Mouse (Mus musculus) CH12F3 (cell line): Measurements from ENCODE around the gene Fkbpl.

Experiments used
- in situ Hi-C: fragments of 300-500 bp; cut with MboI; formaldehyde crosslinking; loops from 2 replicates; pipeline ENCODE4 v1.14.3; 2020; ENCODE audit warnings: low sequenced_read_pairs

Gene Fkbpl

DNA sequence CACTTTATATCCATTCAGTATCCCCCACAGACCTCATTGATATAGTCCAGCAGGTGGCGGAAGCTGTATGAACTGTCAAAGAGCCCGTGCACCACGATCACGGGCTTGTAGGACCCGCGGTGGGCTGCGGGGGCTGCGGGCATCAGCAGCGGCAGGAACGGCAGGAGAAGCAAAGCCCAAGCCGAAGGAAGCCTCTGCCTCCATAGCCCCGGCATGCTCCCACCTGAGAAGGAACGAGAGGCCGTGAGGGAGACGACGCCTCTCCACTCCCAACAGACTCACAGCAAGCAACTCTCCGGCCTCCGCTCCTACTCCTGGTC, 17.8 kb upstream of the Fkbpl start:
- in situ Hi-C loops = loop anchor here (10.0 kb wide), 1 partner anchor 192 kb away; no protein-coding TSS in a partner anchor

DNA sequence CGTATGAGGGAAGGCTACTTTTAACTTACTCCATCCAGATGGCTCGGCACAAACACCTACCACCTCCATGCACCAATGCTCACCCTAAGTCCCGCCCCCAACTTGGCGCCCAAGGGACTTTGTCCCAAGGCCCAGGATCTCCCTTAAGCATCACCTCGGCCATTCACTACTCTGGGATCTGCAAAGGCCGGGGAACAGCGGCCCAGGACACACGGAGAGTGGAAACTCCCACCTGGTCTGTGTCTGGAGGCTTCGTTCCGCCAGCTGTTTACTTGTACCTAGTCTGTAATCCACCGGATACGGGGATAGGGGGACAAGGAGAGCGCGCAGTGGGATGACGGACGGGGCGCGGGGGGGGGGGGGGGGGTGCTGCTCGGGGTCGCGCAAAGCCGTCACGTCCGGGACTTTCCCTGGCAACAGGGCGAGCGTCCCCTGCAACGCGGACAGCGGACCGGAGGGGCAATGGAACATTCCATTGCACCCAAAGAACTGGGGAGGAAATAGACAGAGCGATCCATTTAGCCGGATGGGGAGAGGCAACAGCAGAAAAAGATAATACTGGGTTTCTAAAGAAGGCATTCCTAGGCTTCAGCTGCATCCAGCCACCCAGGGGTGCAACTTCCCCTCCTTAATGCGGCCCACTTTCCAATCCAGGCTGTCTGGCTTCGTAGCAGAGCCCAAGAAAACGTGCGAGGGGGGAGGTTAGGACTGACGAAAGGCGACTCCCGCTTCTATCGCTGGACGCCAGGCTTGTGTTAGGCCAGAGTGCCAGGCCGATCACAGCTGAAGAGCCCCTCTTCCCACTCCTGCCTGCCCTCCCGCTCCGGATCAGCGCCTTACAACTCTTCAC, 17.2 kb upstream of the Fkbpl start:
- in situ Hi-C loops = loop anchor here (10.0 kb wide), 1 partner anchor 193 kb away; no protein-coding TSS in a partner anchor

DNA sequence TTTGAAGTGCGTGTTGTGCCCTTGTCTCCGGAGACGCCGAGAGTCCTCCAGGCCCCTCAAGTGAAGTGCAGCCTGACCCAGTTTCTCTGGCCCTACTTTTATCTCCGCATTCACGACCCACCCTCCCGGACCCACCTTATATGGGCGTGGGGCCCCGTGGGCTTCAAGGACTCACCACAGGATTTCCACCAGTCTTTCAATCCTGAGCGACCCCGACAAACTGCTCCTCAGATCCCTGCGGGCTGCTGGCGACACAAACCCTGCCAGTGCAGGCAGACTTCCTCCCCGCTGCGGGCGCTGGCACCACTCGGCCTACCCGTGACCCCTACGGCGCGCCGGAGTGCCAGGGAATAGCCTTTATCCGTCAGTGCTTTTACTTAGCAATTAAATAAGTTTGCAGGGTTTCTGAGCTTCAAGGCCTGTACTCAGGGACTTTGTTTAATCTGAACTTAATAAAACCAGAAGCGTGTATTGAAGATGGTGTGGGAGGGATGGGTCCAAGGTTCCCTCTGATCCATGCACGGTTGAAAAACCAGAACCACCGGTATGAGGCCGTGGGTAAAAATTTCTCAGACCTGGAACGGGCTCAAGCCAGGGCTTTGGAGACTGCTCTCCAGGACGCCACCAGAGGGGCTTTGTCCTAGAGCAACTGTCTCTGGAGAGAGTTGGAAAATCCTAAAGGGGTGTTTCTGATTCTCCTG, 16.5 kb upstream of the Fkbpl start, which contains the start of gene Ppt2:
Ppt2 (minus strand) TSS at position 568 of the 701 bp plus-strand sequence.
- in situ Hi-C loops = loop anchor here (10.0 kb wide), 1 partner anchor 193 kb away; no protein-coding TSS in a partner anchor

DNA sequence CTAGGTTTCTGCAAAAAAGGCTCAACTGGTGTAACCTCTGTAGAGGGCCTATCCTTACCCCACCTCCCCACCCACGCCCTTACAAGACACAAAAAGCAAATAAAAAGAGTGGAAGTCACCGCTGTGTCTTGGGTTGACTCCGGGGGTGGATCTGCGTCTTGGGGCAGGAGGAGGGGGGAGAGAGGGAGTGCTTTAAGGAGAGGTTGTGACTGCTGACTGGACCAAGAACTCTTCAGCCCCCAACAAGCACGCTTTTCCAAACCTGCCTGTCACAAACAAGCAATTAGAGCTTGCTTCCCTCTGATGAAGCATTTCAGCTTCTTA, 16.0 kb upstream of the Fkbpl start:
- in situ Hi-C loops = loop anchor here (10.0 kb wide), 1 partner anchor 194 kb away; no protein-coding TSS in a partner anchor

DNA sequence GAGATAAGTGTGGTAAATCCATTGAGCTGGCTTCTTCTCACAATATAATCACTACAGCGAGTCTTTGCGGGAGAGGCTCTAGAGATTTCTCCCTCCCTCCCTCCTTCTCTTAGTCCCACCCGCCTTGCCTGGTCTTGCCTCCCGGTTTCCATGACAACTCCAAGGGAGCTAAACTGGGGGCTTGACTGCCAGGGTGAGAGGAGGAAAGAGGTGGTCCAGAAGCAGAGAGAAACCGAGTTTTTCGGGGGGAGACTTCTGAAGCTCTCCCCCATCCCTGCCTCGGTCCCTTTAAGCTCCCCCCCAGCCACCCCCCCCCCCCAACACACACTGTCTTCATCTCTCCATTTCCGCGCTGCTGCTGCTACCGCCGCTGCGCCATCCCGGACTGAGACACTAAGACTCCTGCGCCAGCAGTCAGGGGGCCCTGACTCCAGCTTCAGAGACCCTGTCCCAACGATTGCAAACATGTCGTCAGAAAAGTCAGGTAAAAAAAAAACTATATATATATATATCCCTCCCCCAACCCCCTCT, 15.3 kb upstream of the Fkbpl start, which contains the start of gene Prrt1:
Prrt1 (plus strand) TSS at position 313 of the 531 bp plus-strand sequence.
- in situ Hi-C loops = loop anchor here (10.0 kb wide), 1 partner anchor 194 kb away; no protein-coding TSS in a partner anchor

DNA sequence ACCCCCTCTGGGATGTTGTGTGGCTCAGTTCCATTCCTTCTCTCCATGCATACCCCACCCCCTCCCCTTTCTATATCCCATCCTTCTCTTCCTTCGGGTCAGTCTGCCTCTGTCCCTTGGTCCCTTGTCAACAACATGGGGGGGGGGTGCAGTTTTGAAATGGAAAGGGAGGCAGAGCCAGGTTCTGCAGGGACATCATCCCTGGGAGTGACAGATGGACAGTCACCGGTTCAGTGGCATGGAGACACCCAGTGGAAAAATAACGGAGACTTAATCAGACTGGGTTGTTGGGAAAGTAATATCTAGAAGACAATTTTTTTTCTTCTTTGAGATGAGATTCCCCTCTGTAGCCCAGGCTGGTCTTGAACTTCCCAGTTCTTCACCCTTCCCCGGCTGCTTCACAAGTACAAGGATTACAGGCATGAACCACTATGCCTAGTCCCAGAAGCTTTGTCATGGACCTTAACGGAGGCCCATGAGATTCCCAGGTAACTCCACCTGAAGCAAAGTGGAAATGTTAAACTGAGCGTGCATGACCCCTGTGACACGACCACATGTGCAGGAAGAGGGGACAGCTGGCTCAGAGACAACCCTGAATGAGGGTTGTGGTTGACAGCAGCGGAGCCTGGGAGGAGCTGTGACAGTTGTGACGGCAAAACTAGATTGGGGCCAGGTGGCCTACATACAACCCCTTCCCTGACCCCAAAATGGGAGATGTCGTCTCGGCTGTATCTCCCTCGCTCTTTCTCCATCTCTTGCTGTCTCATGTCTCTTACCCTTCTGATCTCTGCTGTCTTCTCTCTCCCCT, 14.6 kb upstream of the Fkbpl start:
- in situ Hi-C loops = loop anchor here (10.0 kb wide), 1 partner anchor 195 kb away; no protein-coding TSS in a partner anchor

DNA sequence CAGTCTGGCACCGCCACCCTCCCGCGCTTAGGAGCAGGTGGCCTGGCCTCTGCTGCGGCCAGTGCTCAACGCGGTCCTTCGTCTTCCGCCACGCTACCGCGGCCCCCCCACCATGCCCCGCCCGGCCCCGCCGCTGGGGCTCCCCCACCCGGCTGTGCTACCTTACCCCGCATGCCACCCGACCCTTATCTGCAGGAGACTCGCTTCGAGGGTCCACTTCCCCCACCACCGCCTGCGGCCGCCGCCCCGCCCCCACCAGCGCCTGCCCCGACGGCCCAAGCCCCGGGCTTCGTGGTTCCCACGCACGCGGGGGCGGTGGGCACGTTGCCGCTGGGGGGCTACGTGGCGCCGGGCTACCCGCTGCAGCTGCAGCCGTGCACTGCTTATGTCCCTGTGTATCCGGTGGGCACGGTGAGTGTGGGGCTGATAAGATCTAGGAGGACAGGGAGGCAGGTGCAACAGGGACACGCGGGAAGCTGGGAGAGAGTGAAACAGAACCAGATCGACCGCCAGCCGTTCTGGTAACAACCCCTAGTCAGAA, 13.7 kb upstream of the Fkbpl start:
- in situ Hi-C loops = no loop called here

DNA sequence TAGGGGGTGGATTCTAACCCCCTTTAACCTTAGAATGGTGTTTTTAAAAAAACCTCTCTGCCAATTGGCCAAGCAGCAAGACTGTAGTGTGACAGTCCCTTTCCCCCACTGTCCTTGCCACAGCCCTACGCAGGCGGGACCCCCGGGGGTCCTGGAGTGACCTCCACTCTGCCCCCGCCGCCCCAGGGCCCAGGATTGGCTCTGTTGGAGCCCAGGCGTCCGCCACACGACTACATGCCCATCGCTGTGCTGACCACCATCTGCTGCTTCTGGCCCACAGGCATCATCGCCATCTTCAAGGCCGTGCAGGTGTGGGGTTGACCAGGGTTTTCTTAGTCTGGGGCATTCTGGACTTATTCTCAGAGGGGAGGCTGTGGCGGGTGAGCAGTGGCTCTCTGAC, 12.9 kb upstream of the Fkbpl start:
- in situ Hi-C loops = no loop called here

DNA sequence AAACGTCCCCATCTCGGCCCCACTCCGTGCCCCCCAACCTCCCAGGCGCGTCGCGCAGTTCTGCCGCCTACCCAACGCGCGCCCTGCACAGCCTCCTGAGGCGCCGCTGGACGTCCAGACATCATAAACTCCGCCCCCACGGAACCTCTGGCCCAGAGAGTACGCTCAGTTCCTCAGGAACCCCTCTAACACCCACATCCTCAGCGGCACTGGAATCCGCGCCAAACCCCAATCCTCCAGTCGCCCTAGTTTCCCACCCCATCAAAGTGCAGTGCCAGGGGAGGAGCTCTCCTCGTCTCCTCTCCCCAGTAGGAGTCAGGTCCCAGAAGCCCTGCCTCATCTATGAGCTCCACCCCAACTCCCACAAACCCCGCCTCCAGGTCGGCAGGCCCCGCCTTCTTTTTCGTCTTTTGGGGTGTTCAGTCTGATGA, 12.3 kb upstream of the Fkbpl start:
- in situ Hi-C loops = no loop called here

DNA sequence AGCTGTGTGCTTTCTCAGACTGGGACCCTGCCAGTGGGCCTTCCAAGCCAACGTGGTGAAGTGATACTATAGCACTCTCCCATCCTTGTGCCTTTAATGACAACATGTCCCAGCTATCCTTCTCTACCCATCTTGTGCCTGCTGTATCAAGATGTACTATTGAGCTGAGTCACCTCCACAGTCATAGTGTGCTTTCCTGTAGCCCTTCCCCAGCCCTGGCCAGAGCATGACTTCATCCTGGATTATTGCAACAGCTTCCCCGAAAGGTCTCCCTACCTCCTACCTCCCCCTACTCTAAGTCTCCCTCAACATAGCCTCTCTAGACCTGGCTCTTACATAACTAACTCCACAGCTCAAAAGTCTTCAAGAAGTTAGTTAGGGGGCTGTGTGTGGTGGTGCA, 8.9 kb upstream of the Fkbpl start:
- in situ Hi-C loops = no loop called here

DNA sequence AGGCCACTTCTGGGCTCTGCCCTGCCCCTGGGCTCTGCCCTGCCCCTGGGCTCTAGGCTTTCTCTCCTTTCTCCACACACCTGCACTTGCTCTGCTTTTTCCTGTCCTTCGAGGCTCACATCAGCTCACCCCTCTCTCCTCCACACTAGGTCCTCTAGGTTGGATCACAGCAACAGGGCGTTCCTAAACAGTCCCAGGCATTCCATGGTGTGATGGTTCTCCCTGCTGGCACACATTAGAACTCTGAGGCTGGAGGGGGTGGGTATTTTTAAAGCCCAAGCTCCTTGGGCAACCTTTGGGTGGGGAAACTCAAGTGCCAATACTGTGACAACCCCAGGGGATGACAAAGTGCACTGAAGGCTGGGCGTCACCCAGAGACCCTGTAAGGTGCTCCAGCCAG, 7.1 kb upstream of the Fkbpl start:
- in situ Hi-C loops = no loop called here

DNA sequence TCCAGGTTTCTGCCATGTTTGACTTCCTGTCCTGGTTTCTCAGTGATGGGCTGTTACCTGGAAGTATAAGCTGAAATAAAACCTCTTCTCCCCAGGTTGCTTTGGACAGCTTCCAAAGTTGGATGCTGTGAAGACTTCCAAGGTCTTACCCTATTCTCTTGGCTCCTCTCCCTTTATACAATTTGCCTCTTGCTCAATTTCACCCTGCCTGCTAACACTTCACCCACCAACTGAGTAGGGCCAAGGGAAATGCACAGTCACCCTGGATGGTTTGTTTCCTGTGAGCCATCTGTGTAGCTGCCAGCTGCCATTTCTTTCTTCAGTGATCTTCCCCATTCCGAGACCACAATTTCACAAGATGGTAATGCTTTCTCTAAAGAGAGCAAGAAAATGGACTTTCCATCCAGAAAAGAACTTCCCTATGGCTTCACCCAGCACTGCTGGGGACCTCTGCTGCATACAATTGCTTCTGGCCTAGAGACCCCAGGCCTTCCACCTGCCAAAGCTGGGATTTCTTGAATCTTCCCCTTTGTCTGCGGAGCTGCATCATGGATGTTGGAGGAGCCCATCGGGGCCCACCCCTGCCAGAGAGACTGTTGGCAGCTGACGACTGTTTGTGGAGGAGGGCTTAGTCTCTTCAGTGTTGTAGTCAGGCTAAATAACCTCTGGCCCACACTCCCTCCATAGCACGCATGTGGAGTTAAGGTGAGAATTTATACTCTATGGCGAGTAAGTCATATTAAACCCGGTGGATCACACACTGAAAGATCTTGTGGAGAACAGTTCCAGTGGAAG, 4.9 kb upstream of the Fkbpl start:
- in situ Hi-C loops = no loop called here

DNA sequence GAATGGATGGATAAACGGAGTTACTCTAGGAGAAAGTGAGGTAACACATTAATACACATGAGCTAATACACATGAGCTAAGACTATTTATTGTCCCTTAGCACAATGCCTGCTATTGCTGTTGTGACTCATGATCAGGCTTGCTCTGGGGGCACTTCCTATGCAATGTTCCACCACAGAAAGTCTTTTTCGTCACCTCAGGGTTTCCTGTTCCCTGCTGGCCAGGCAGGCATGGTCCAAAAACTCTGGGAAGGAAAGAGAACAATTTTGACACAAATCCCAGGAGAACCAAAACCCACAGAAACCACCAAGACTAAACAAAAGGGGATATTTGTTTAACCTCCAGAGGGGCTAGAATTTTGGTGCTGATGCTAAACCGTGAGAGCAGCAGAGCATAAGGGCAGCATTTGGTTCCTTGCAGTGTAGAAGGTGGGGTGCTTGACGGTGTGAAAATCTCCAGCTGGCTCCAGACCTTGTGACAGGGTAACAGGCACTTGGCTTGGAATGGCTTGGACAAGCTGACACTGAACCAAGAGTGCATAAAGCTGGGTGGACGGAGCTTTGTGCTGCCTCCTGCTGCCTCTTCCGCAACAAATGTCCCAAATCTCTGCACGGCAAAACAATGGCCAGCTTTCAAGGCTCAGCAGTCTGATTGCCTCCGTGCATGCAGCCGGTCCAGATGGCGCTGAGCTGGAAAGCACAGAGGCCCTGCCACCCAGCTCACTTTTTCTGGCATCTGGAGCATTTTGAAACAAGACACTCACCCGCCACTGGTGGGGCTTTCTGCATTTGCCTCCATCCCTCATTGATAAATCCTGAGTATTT, 3.6 kb upstream of the Fkbpl start:
- in situ Hi-C loops = no loop called here

DNA sequence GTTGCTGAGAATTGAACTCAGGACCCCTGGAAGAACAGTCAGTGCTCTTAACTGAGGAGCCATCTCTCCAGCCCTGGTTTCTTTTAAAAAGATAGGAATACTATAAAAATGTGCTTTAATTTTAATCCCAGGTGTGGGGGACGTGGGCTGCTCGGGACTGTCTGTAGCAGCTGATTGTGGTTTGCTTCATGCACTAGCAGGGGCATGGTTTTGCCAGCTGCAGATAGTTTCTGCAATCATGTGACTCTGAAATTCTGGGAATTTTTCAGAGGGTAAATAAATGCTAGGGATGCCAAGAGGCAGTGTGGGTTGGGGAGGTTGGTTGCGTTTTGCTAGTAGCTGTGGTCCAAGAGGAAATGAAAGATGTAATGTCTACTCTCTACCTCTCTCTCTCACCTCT, 2.6 kb upstream of the Fkbpl start:
- in situ Hi-C loops = no loop called here

DNA sequence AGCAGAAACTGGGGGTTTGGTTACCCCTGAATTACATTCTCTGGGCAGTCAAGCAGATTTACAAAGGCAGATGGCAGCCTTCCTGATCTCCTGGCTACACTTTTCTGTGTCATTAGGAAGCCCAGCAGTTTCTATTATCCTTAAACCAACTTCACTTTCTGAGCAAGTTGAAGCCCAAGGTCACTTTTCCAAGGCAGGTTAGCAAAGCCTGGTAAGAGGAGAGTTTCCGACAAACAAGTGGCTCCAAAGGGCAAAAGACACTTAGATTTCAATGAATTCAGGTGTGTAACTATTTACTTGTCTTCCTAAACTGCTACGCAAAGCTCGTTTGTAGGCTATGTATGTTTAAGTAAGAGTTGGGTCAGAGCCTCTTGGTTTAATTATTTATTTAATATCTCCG, 1.2 kb upstream of the Fkbpl start:
- in situ Hi-C loops = no loop called here

DNA sequence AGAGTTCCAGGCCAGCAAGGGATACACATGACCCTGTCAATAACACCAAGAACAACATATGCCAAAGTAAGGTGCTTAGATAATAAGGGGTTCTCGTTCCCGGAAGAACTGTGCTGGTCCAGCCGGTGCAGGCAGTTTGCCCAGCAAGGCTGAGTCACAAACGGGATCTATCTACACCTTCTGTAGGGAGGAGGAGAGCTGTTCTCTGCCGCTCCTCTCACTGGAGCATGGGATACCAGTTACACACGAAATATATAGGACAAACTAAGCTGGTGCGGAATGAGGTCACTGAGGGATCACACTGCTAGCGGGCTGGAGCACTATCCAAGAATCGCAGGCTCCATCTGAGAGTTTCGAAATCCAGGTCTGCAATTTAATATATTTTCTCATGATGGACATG, 620 bp upstream of the Fkbpl start:
- in situ Hi-C loops = no loop called here

DNA sequence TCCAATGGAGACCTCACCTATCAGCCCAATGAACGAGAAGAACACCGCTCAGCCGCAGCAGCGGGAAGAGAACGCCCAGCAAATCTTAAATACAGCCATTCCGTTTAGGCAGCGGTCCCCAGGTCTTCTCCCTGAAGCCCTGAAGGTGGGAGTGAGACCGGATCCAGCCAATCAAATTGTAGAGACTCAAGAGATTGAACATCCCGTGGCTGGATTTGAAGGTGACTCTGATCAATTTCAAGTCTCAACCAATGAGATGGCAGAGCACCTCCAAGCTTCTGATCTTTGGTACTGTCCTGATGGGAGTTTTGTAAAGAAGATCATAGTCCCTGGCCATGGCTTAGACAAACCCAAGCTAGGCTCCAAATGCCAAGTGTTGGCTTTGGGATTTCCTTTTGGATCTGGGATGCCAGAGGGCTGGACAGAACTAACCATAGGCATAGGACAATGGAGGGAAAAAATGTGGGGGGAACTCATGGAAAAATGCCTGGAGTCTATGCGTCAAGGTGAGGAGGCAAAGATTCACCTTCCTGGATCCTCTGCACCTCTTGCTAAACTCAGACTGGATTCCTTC, 779 bp downstream of the Fkbpl start:
- in situ Hi-C loops = no loop called here

DNA sequence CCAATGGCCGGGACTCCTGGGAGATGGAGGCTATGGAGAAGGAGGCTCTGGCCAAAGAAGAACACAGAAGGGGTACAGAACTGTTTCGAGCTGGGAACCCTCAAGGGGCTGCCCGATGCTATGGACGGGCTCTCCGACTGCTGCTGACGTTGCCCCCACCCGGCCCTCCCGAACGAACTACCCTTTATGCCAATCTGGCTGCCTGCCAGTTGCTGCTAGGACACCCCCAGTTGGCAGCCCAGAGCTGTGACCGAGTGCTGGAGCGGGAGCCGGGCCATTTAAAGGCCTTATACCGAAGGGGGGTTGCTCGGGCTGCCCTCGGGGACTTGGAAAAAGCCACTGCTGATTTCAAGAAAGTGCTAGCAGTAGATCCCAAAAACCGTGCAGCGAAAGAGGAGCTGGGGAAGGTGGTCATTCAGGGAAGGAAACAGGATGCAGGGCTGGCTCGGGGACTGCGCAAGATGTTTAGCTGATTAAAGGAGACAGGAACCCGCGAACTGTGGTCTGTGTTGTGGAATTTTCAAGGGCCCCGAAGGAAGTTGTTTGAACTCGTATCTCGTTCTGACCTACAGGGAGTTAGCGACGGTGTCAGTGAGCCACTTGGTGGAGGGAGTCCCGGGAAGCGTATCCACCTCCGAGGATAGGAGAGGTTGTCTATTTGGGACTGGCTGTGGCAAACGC, 1.4 kb downstream of the Fkbpl start:
- in situ Hi-C loops = no loop called here
